Mouse (Mus musculus) liver, postnatal 0 days (tissue): Measurements from ENCODE around the gene Plxna2. TPM values are rescaled to one million over a fixed set of nuclear protein-coding genes. Genes with fewer than 3 reads are reported as not detected.

Experiments used
- ATAC-seq: fragments of 200-750 bp; cut with Nextera tagmentation; 2 replicates; pipeline ENCODE4 v1.8.0; 2017; ENCODE audit warnings: mild to moderate bottlenecking, moderate library complexity
- DNase-seq: peaks from one replicate; pipeline ENCODE4 v3.0.0-alpha.2; 2016
- H3K27ac ChIP-seq: fragments of 300-500 bp; sonication (generic); 2 replicates; pipeline ENCODE4 v1.5.1; 2014; ENCODE audit warnings: antibody characterized with exemption, moderate library complexity, mild to moderate bottlenecking, low read depth
- H3K27me3 ChIP-seq: fragments of 300-500 bp; sonication (generic); 2 replicates; pipeline ENCODE4 v1.6.1; 2014; ENCODE audit warnings: low read length, control low read depth, mixed read lengths; ENCODE audit not compliant: insufficient read depth
- H3K36me3 ChIP-seq: fragments of 300-500 bp; sonication (generic); replicated peaks from 2 replicates; pipeline ENCODE4 v1.6.1; 2014; ENCODE audit warnings: mild to moderate bottlenecking, control low read depth, low read length, moderate library complexity, mixed read lengths; ENCODE audit not compliant: insufficient read depth
- H3K4me1 ChIP-seq: fragments of 300-500 bp; sonication (generic); 2 replicates; pipeline ENCODE4 v1.6.1; 2014; ENCODE audit warnings: antibody characterized with exemption, mild to moderate bottlenecking, control low read depth; ENCODE audit not compliant: insufficient read depth
- H3K4me2 ChIP-seq: fragments of 300-500 bp; sonication (generic); 2 replicates; pipeline ENCODE4 v1.6.1; 2014; ENCODE audit warnings: low read depth, mild to moderate bottlenecking, low read length, moderate library complexity, mixed read lengths
- H3K4me3 ChIP-seq: fragments of 300-500 bp; sonication (generic); 2 replicates; pipeline ENCODE4 v1.5.1; 2014; ENCODE audit warnings: low read depth, low read length
- H3K9ac ChIP-seq: fragments of 300-500 bp; sonication (generic); replicated peaks from 2 replicates; pipeline ENCODE4 v1.6.1; 2014; ENCODE audit warnings: mild to moderate bottlenecking, moderate library complexity
- H3K9me3 ChIP-seq: fragments of 300-500 bp; sonication (generic); 2 replicates; pipeline ENCODE4 v1.6.1; 2016; ENCODE audit warnings: mild to moderate bottlenecking, control low read depth, low read length, mixed read lengths
- CTCF ChIP-seq: sonication (generic); IDR thresholded peaks from 2 replicates; pipeline ENCODE4 v1.5.1; 2016; ENCODE audit warnings: antibody characterized with exemption, low read depth
- EP300 ChIP-seq: IDR thresholded peaks from 2 replicates; pipeline ENCODE4 v1.6.1; 2016; ENCODE audit warnings: antibody characterized with exemption, low read depth, mild to moderate bottlenecking
- WGBS: fragments of 180-500 bp; shearing (Covaris S2); extraction: QIAGEN DNeasy Blood & Tissue Kit; methylation state at CpG from one replicate; pipeline ENCODE4 v1.1.7; 2014; ENCODE audit not compliant: insufficient replicate concordance; 5-methylcytosine and 5-hydroxymethylcytosine counted together
- microRNA-seq: library from miRNA; unstranded; fragments of <30 nt; microRNA quantifications from one replicate; pipeline ENCODE4, GENCODE M21; 2016
- polyA plus RNA-seq: library from polyadenylated mRNA; unstranded; fragments of >200 nt; fragmentation: Nextera tagmentation; extraction: Ambion mirVana; gene quantifications from 2 replicates; pipeline ENCODE4 v1.2.1, GENCODE M21; 2015

The Plxna2 gene
- polyA plus RNA-seq, 1 experiment from 2014 or later: 2.3 TPM

- Histone ChIP-seq H3K4me3 (no peak overlapping the region), H3K9ac (no peak overlapping the region), H3K4me2 (no peak overlapping the region), H3K4me1 (no peaks in the 10 kb centered on the region), H3K27ac (no peak overlapping the region), H3K27me3 (no peaks in the 10 kb centered on the region), H3K9me3 (no peaks in the 10 kb centered on the region), H3K36me3 (no peaks in the 10 kb centered on the region)
- WGBS: 3% methylated on average over 1 of the region's 1 CpGs
- TF ChIP-seq CTCF: peak; percentile 60
- no peak for TF ChIP-seq EP300
- ATAC-seq (no peak), DNase-seq (no peak)
Observed at GRCm38 (mm10) chr1:194839230-194839910, 221.4 kb downstream of the Plxna2 start.

- ATAC-seq (no peak), DNase-seq (no peak)
- no peak for TF ChIP-seq CTCF
- no peak for TF ChIP-seq EP300
- Histone ChIP-seq H3K36me3 (no peaks in the 10 kb centered on the region), H3K27me3 (no peaks in the 10 kb centered on the region), H3K4me1 (no peaks in the 10 kb centered on the region), H3K4me2 (no peak overlapping the region), H3K4me3 (no peak overlapping the region), H3K9ac (no peak overlapping the region), H3K9me3 (no peaks in the 10 kb centered on the region), H3K27ac (no peak overlapping the region)
- 51% methylated on average over 2 of the region's 2 CpGs for WGBS
Observed at GRCm38 (mm10) chr1:194843020-194843419, 225.0 kb downstream of the Plxna2 start.

- WGBS: 70% methylated on average over 4 of the region's 4 CpGs
- DNase-seq (no peak), ATAC-seq (no peak)
- Histone ChIP-seq H3K4me1 (no peaks in the 10 kb centered on the region), H3K4me2 (no peak overlapping the region), H3K36me3 (no peaks in the 10 kb centered on the region), H3K4me3 (no peak overlapping the region), H3K27ac (no peak overlapping the region), H3K9me3 (no peaks in the 10 kb centered on the region), H3K9ac (no peak overlapping the region), H3K27me3 (no peaks in the 10 kb centered on the region)
- TF ChIP-seq CTCF (no peak), EP300 (no peak)
Observed at GRCm38 (mm10) chr1:194847014-194847413, 229.0 kb downstream of the Plxna2 start.

GRCm38 (mm10) chr1:194851242-194852064 lies 233.4 kb downstream of the Plxna2 start:
- H3K9me3 ChIP-seq: no peaks in the 10 kb centered on the region
- ATAC-seq: no peak
- H3K4me3 ChIP-seq: no peak overlapping the region
- H3K27me3 ChIP-seq: no peaks in the 10 kb centered on the region
- no peak for DNase-seq
- H3K36me3 ChIP-seq: no peaks in the 10 kb centered on the region
- 75% methylated on average over 4 of the region's 4 CpGs for WGBS
- no peak overlapping the region for H3K27ac ChIP-seq
- H3K4me2 ChIP-seq: no peak overlapping the region
- H3K9ac ChIP-seq: no peak overlapping the region
- TF ChIP-seq CTCF (no peak), EP300 (no peak)
- H3K4me1 ChIP-seq: no peaks in the 10 kb centered on the region

- 72% methylated on average over 2 of the region's 2 CpGs for WGBS
- Histone ChIP-seq H3K9me3 (no peaks in the 10 kb centered on the region), H3K27ac (no peak overlapping the region), H3K9ac (no peak overlapping the region), H3K4me3 (no peak overlapping the region), H3K36me3 (no peaks in the 10 kb centered on the region), H3K27me3 (no peaks in the 10 kb centered on the region), H3K4me2 (no peak overlapping the region), H3K4me1 (no peaks in the 10 kb centered on the region)
- TF ChIP-seq EP300 (no peak), CTCF (no peak)
- DNase-seq (no peak), ATAC-seq (no peak)
Observed at GRCm38 (mm10) chr1:194852065-194852358, 234.0 kb downstream of the Plxna2 start.

Small RNA genes lying within 50 kb of the gene (microRNA-seq; reads per million reads assigned to microRNA genes)
- gene Mir3962: 2.0 reads per million
